Mouse (Mus musculus) ES-E14 (cell line): Measurements from ENCODE around the gene Musk.

Experiments used
- CHD2 ChIP-seq: IDR thresholded peaks from 2 replicates; pipeline ENCODE4 v1.6.1; 2014; ENCODE audit warnings: mild to moderate bottlenecking, low read depth, low read length, inconsistent platforms
- HCFC1 ChIP-seq: IDR thresholded peaks from 2 replicates; pipeline ENCODE4 v1.6.1; 2012; ENCODE audit warnings: low read length, inconsistent platforms, borderline replicate concordance; ENCODE audit not compliant: insufficient read depth
- MAFK ChIP-seq: IDR thresholded peaks from 2 replicates; pipeline ENCODE4 v1.6.1; 2014; ENCODE audit warnings: mild to moderate bottlenecking, low read depth, low read length, inconsistent platforms; ENCODE audit not compliant: insufficient read depth
- ZNF384 ChIP-seq: IDR thresholded peaks from 2 replicates; pipeline ENCODE4 v1.6.1; 2012; ENCODE audit warnings: low read depth, low read length, inconsistent platforms

DNA sequence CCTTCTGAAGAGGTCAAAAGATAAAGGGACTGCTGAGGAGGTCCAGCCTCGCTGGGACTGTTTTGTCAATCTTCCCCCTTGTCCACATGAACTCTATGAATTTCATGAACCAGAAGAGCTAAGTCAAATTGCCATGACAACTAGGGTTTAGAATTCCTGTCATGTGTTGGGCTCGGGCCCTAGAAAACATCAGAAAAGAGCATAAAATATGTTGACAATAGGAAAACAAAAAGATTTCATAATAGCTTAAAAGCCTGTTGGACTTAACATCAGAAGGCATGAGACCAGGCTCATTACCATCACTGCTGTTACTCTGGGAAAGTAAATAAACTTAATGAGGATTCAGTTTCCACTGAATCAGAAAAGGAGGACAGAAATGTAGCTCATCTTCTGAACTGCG is 46.6 kb downstream of the Musk start:
- no peak for TF ChIP-seq HCFC1
- no peak for TF ChIP-seq MAFK
- TF ChIP-seq CHD2 = no peak
- no peak for TF ChIP-seq ZNF384
